Mouse (Mus musculus): ENCODE results near the gene Spr. TPM values are rescaled to one million over a fixed set of nuclear protein-coding genes. Genes with fewer than 3 reads are reported as not detected.

The Spr gene
- polyA plus RNA-seq (2012; rRNA removed): 7.2 and 8.6 TPM in 2 replicates

DNA sequence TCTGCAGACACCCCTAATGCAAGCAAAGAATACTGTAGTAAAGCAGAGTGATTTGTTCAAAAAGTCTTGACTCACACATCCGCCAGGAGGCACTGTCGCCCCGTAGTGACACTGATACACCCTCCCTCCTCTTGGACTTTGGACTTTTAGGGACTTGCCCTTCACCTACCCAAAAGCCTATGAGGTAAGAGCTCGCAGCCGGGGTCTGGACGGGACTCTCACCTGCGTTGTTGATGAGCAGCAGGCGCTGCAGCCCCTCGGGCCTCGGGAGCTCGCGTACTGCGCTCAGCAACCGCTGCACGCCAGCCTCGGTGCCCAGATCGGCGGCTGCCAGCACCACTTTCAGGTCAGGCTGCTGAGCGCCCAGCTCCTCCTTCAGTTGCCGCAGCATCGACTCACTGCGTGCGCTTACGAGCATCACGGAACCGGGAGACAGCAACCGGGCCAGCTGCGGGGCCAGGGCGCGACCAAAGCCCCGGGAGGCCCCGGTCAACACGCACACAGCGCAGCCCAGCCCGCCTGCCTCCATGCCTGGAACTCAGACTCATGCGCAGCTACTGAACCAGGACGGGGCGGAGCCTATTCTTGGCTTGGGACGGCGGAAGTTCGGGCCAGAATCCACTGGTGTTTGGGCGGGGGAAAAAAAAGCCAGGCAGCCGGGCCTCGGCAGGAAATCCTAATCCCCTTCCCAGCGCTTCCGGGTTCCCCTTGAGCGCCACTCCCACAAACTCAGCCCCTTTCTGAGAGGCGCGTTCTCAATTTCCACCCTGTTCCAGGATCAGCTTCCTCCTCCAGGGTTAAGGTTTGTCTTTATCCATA lies at the start of gene Spr:
Gene Spr, minus strand, starts transcription at position 550 of the 819 bp plus-strand sequence.

Other genes starting within 250 kb of the Spr start
- 0.98 and 1.1 TPM in 2 replicates for gene Exoc6b, start 68.3 kb downstream of the Spr start, polyA plus RNA-seq (2012; rRNA removed)
- not detected in 2 replicates for gene Emx1, start 49.7 kb upstream of the Spr start, polyA plus RNA-seq (2012; rRNA removed)
- 0.75 and 0.89 TPM in 2 replicates for gene Sfxn5, start 195.7 kb upstream of the Spr start, polyA plus RNA-seq (2012; rRNA removed)
- 0.37 and 0.44 TPM in 2 replicates for gene Rab11fip5, start 236.9 kb upstream of the Spr start, polyA plus RNA-seq (2012; rRNA removed)